Mouse (Mus musculus) kidney, postnatal 4 days (tissue): Measurements from ENCODE around the gene Glis1.

Experiments used
- DNase-seq, 2 experiments: peaks; one replicate each; pipeline ENCODE4 v3.0.0; 2021; ENCODE audit warnings: mixed read lengths in 2 of 2

The Glis1 gene

GRCm38 (mm10) chr4:107434356-107435237 lies at the start of gene Glis1:
TSS of gene Glis1 (plus strand) at chr4:107434591.
- peak; percentile 83 to 89 for DNase-seq

GRCm38 (mm10) chr4:107387038-107387437 lies 47.4 kb upstream of the Glis1 start:
- no peak for DNase-seq

GRCm38 (mm10) chr4:107387465-107387864 lies 46.9 kb upstream of the Glis1 start:
- DNase-seq: no peak

- DNase-seq: no peak
Observed at GRCm38 (mm10) chr4:107388291-107388690, 46.1 kb upstream of the Glis1 start.

- no peak for DNase-seq
Observed at GRCm38 (mm10) chr4:107389345-107389744, 45.0 kb upstream of the Glis1 start.

GRCm38 (mm10) chr4:107393771-107394170 lies 40.6 kb upstream of the Glis1 start:
- no peak for DNase-seq

GRCm38 (mm10) chr4:107420202-107420601 lies 14.2 kb upstream of the Glis1 start:
- no peak for DNase-seq

- no peak for DNase-seq
Observed at GRCm38 (mm10) chr4:107421711-107422110, 12.7 kb upstream of the Glis1 start.

- peak; percentile 64 to 71 for DNase-seq
Observed at GRCm38 (mm10) chr4:107422176-107422575, 12.2 kb upstream of the Glis1 start.

GRCm38 (mm10) chr4:107425616-107426015 lies 8.8 kb upstream of the Glis1 start:
- no peak for DNase-seq

GRCm38 (mm10) chr4:107426631-107427030 lies 7.8 kb upstream of the Glis1 start:
- no peak for DNase-seq

GRCm38 (mm10) chr4:107432717-107433116 lies 1.7 kb upstream of the Glis1 start:
- peak; percentile 49 to 51 for DNase-seq

GRCm38 (mm10) chr4:107433998-107434355 lies 414 bp upstream of the Glis1 start:
- DNase-seq: no peak

GRCm38 (mm10) chr4:107435238-107435946 lies 1.0 kb downstream of the Glis1 start:
- DNase-seq: peak in 1 of 2 experiments; percentile 45

- peak in 1 of 2 experiments; percentile 47 for DNase-seq
Observed at GRCm38 (mm10) chr4:107436476-107436875, 2.1 kb downstream of the Glis1 start.

GRCm38 (mm10) chr4:107438741-107439140 lies 4.3 kb downstream of the Glis1 start:
- no peak for DNase-seq

- peak; percentile 43 to 64 for DNase-seq
Observed at GRCm38 (mm10) chr4:107440306-107440705, 5.9 kb downstream of the Glis1 start.

GRCm38 (mm10) chr4:107442288-107442687 lies 7.9 kb downstream of the Glis1 start:
- peak in 1 of 2 experiments; percentile 43 for DNase-seq

GRCm38 (mm10) chr4:107442891-107443483 lies 8.6 kb downstream of the Glis1 start:
- no peak for DNase-seq

GRCm38 (mm10) chr4:107443621-107444020 lies 9.2 kb downstream of the Glis1 start:
- no peak for DNase-seq

- peak; percentile 47 to 51 for DNase-seq
Observed at GRCm38 (mm10) chr4:107448481-107448880, 14.1 kb downstream of the Glis1 start.

- DNase-seq: no peak
Observed at GRCm38 (mm10) chr4:107449519-107449918, 15.1 kb downstream of the Glis1 start.

- DNase-seq: peak in 1 of 2 experiments; percentile 39
Observed at GRCm38 (mm10) chr4:107452266-107453015, 18.1 kb downstream of the Glis1 start.
